Mouse (Mus musculus): ENCODE data around the gene Necap2.

GRCm38 (mm10) chr4:141020220-141020619 lies 57.9 kb downstream of the Necap2 start:
- TF ChIP-seq CHD2 (IDR thresholded peaks at IDR 0.05; ENCODE audit: low read depth, low read length) (no peak), ZNF384 (IDR thresholded peaks at IDR 0.05; ENCODE audit: low read depth, low read length) (no peak)
